Mouse (Mus musculus) forebrain, postnatal 0 days (tissue): Measurements from ENCODE around the gene Ube2n. TPM values are rescaled to one million over a fixed set of nuclear protein-coding genes. Genes with fewer than 3 reads are reported as not detected.

ENCODE experiments used
- ATAC-seq: fragments of 200-750 bp; cut with Nextera tagmentation; 2 replicates; pipeline ENCODE4 v1.8.0; 2017; ENCODE audit warnings: mild to moderate bottlenecking, moderate library complexity
- DNase-seq: peaks from one replicate; pipeline ENCODE4 v3.0.0-alpha.2; 2015
- H3K27ac ChIP-seq: fragments of 300-500 bp; sonication (generic); 2 replicates; pipeline ENCODE4 v1.5.1; 2014; ENCODE audit warnings: low read depth, mild to moderate bottlenecking, antibody characterized with exemption, low read length, moderate library complexity, mixed read lengths
- H3K27me3 ChIP-seq: fragments of 300-500 bp; sonication (generic); 2 replicates; pipeline ENCODE4 v1.6.1; 2014; ENCODE audit warnings: mild to moderate bottlenecking, low read length, mixed read lengths; ENCODE audit not compliant: insufficient read depth
- H3K36me3 ChIP-seq: fragments of 300-500 bp; sonication (generic); 2 replicates; pipeline ENCODE4 v1.6.1; 2014; ENCODE audit warnings: mild to moderate bottlenecking, moderate library complexity; ENCODE audit not compliant: insufficient read depth
- H3K4me1 ChIP-seq: fragments of 300-500 bp; sonication (generic); 2 replicates; pipeline ENCODE4 v1.6.1; 2014; ENCODE audit warnings: antibody characterized with exemption; ENCODE audit not compliant: insufficient read depth
- H3K4me2 ChIP-seq: fragments of 300-500 bp; sonication (generic); 2 replicates; pipeline ENCODE4 v1.6.1; 2014; ENCODE audit warnings: low read depth, mild to moderate bottlenecking, moderate library complexity
- H3K4me3 ChIP-seq: fragments of 300-500 bp; sonication (generic); 2 replicates; pipeline ENCODE4 v1.5.1; 2014; ENCODE audit warnings: low read depth, low read length, mixed read lengths
- H3K9ac ChIP-seq: fragments of 300-500 bp; sonication (generic); 2 replicates; pipeline ENCODE4 v1.6.1; 2014; ENCODE audit warnings: mild to moderate bottlenecking
- H3K9me3 ChIP-seq: fragments of 300-500 bp; sonication (generic); 2 replicates; pipeline ENCODE4 v1.6.1; 2016; ENCODE audit warnings: low read length
- CTCF ChIP-seq: sonication (generic); IDR thresholded peaks from 2 replicates; pipeline ENCODE4 v1.5.1; 2016; ENCODE audit warnings: antibody characterized with exemption, control low read depth, low read depth
- WGBS: fragments of 180-500 bp; shearing (Covaris S2); extraction: QIAGEN DNeasy Blood & Tissue Kit; methylation state at CpG from one replicate; pipeline ENCODE4 v1.1.7; 2014; 5-methylcytosine and 5-hydroxymethylcytosine counted together
- polyA plus RNA-seq: library from polyadenylated mRNA; unstranded; fragments of >200 nt; fragmentation: Nextera tagmentation; extraction: Ambion mirVana; gene quantifications from 2 replicates; pipeline ENCODE4 v1.2.1, GENCODE M21; 2015
- total RNA-seq: library from RNA; depleted of rRNA; stranded (reverse); fragments of >200 nt; gene quantifications from 2 replicates; pipeline ENCODE4 v1.2.3, GENCODE M21; 2014

The Ube2n gene
- total and polyA plus RNA-seq, 2 experiments from 2014 or later, result 275 to 333 TPM

DNA sequence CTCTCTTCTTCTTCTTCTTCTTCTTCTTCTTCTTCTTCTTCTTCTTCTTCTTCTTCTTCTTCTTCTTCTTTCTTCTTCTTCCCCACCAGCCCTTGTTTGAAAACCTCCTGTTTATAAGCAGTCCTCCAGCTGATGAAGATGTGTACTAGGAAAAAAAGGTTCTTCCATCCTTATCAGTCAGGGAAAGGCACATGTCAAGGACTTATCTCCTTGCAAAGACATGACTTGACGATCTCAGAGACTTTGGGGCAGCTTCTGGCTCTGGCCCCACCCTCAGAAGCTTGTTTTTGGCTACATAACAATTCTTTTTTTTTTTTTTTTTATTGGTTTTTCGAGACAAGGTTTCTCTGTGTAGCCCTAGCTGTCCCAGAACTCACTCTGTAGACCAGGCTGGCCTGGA is 54.5 kb downstream of the Ube2n start:
- DNase-seq (no peak), ATAC-seq (no peak)
- H3K4me2 ChIP-seq, result no peak overlapping the region
- no peaks in the 10 kb centered on the region for H3K9me3 ChIP-seq
- no peaks in the 10 kb centered on the region for H3K27me3 ChIP-seq
- TF ChIP-seq CTCF, result no peak
- no peak overlapping the region for H3K9ac ChIP-seq
- H3K27ac ChIP-seq, result no peak overlapping the region
- no peaks in the 10 kb centered on the region; the same call in 1 of the 2 replicates for H3K4me1 ChIP-seq
- H3K4me3 ChIP-seq, result no peak overlapping the region
- H3K36me3 ChIP-seq, result no peaks in the 10 kb centered on the region
- WGBS, result 80% methylated on average over 2 of the region's 2 CpGs

- Histone ChIP-seq H3K4me1 (no peaks in the 10 kb centered on the region), H3K4me3 (no peak overlapping the region), H3K27me3 (no peaks in the 10 kb centered on the region), H3K9ac (no peak overlapping the region), H3K36me3 (no peaks in the 10 kb centered on the region), H3K27ac (no peak overlapping the region), H3K4me2 (no peak overlapping the region), H3K9me3 (no peaks in the 10 kb centered on the region)
- DNase-seq (no peak), ATAC-seq (no peak)
- TF ChIP-seq CTCF, result no peak
- 85% methylated on average over 4 of the region's 4 CpGs for WGBS
Measured at GRCm38 (mm10) chr10:95574994-95575393, 60.0 kb downstream of the Ube2n start.

GRCm38 (mm10) chr10:95575839-95576380 is 61.0 kb downstream of the Ube2n start:
- ATAC-seq (no peak), DNase-seq (no peak)
- Histone ChIP-seq H3K4me1 (no peaks in the 10 kb centered on the region), H3K36me3 (no peaks in the 10 kb centered on the region), H3K27me3 (no peaks in the 10 kb centered on the region), H3K4me3 (no peak overlapping the region), H3K9ac (no peak overlapping the region), H3K9me3 (no peaks in the 10 kb centered on the region), H3K4me2 (no peak overlapping the region), H3K27ac (no peak overlapping the region)
- WGBS, result 71% methylated on average over 10 of the region's 10 CpGs
- no peak for TF ChIP-seq CTCF

DNA sequence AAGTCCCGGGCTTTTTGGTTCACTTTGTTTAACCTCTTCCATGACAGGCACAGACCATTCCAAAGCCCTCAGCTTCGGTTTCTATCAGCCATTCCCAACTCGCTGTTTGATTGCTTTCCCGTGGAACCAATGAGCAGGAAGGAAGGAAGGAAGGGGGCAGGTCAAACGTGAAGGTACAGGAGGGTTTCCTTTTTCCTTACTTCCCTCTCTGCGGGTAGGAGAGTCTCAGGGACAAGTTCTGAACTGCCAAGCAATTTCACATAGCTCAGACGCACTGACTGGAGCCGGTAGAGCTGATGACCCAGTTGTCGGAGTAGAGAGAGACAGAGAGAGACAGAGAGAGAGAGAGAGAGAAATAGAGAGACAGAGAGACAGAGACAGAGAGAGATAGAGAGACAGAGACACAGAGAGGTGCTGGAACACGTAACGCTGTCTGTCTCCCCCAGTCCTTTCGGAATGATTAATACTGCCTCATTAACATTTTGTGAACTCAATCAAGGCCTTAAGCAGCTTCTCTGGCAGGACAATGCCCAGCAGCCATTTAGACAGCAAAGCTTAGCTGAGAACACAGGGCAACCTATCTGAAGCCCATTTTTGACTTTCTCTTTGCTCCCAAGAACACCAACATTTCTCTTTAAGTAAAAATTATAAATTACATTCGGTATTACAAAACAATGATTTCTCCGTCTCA is 62.1 kb downstream of the Ube2n start:
- Histone ChIP-seq H3K9ac (no peak overlapping the region), H3K36me3 (no peaks in the 10 kb centered on the region), H3K4me1 (no peaks in the 10 kb centered on the region), H3K27me3 (no peaks in the 10 kb centered on the region), H3K4me3 (no peak overlapping the region), H3K4me2 (no peak overlapping the region), H3K9me3 (no peaks in the 10 kb centered on the region), H3K27ac (no peak overlapping the region)
- TF ChIP-seq CTCF, result no peak
- no peak for DNase-seq
- no peak for ATAC-seq
- 39% methylated on average over 14 of the region's 14 CpGs for WGBS

DNA sequence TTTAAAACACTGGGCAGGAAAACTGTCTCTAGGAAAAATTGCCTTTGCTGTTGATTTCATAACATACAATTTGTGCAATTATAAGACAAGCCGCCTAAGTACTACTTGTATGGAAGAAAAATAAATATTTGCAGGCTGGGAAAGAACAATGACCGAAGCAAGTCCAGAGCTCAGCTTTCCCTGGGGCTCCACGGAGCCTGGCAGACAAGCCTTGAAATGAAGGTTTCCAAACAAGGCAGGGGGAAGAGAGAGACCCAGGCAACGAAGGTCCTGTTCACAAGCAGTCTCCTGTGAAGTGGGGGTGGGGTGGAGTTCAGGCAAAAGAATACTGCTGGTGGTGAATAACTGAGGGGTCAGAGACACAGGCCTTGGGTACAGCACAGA is 62.6 kb downstream of the Ube2n start:
- TF ChIP-seq CTCF, result no peak
- H3K36me3 ChIP-seq, result no peaks in the 10 kb centered on the region
- H3K27me3 ChIP-seq, result no peaks in the 10 kb centered on the region
- no peak overlapping the region for H3K9ac ChIP-seq
- H3K4me1 ChIP-seq, result no peaks in the 10 kb centered on the region
- no peaks in the 10 kb centered on the region for H3K9me3 ChIP-seq
- H3K4me3 ChIP-seq, result no peak overlapping the region
- H3K4me2 ChIP-seq, result no peak overlapping the region
- ATAC-seq, result no peak
- no peak overlapping the region for H3K27ac ChIP-seq
- 29% methylated on average over 4 of the region's 4 CpGs for WGBS
- DNase-seq, result no peak

GRCm38 (mm10) chr10:95585554-95585953 is 70.6 kb downstream of the Ube2n start:
- ATAC-seq (no peak), DNase-seq (no peak)
- Histone ChIP-seq H3K27me3 (no peaks in the 10 kb centered on the region), H3K27ac (no peak overlapping the region), H3K4me1 (no peaks in the 10 kb centered on the region), H3K36me3 (no peaks in the 10 kb centered on the region), H3K9me3 (no peaks in the 10 kb centered on the region), H3K4me2 (no peak overlapping the region), H3K9ac (no peak overlapping the region), H3K4me3 (no peak overlapping the region)
- TF ChIP-seq CTCF, result no peak
- 90% methylated on average over 6 of the region's 6 CpGs for WGBS

- WGBS, result 34% methylated on average over 8 of the region's 8 CpGs
- peak; percentile 32; the same call in 1 of the 2 replicates for ATAC-seq
- H3K4me3 ChIP-seq, result no peak overlapping the region
- no peaks in the 10 kb centered on the region for H3K27me3 ChIP-seq
- peak overlapping the region; percentile 23; the same call in 1 of the 2 replicates for H3K27ac ChIP-seq
- no peak overlapping the region for H3K9ac ChIP-seq
- H3K4me2 ChIP-seq, result no peak overlapping the region
- no peak for DNase-seq
- H3K36me3 ChIP-seq, result no peaks in the 10 kb centered on the region
- no peak for TF ChIP-seq CTCF
- H3K4me1 ChIP-seq, result no peaks in the 10 kb centered on the region
- no peaks in the 10 kb centered on the region for H3K9me3 ChIP-seq
Measured at GRCm38 (mm10) chr10:95587509-95588220, 72.7 kb downstream of the Ube2n start.
